Mouse (Mus musculus): Measurements from ENCODE around the gene Slc11a2.

Gene Slc11a2

DNA sequence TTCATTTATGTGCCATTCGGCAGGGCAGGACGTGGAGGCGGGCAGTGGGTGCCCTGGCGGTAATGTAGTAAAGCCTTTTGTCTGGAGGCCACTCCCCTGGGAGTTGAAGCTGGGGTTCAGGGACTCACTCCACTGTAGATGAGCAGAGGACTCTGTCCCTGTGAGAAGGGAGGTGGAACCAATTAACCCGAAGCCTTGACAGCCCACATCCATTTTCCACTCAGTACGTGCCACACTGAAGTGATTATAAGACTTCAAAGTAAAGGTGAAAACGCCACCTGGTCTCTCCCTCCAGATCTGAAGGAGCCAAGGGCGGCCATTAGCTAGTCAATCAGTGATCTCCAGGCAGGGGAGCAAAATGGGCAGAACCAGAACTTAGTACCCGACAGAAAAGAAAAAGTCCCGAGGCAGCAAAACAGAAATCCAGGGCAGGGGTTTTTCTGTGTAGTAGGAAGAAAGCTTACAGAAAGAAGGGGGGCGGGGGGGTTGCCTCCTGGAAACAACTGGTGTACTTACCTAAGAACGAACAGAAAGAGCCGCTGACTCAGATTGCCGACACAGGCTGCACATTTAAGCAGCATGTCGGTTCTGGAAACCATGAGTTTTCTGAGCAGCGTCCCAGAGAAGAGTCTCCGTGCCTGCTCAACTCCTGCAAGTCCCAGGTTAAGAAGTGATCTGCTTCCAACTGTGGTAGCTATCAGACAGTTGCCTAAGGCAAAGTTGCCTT lies at the start of gene Slc11a2:
Gene Slc11a2 (minus strand): TSS at position 677 of the 727 bp plus-strand sequence.
- no peak for DNase-seq (ENCODE audit: low read depth, low spot score)

DNA sequence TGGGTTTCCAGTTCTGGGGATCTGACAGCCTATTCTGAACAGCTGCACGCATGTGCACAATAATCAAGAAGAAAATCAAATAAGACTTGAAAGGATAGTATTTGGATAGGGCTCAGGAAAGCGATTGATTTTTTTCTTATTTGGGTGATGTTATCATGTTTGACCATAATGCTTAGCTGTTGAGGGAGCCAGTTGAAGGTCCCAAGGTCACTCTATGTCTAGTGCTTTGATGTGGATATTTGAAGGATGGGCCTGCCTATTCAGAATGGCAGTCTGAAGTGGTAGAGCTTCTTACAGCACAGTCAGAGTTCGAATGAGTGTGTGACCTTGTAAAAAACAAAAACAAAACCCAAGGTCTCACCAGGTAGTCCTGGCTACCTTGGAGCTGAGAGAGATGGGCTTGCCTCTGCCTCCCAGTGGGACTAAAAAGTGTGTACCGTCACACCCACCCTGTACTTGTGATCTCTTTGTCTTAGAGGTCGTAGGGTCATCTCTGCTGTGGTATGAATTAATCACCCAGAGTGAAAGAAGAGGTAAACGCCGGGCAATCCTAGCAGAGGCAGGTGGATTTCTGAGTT lies 49.1 kb upstream of the Slc11a2 start:
- DNase-seq (ENCODE audit: low read depth, low spot score) = no peak

DNA sequence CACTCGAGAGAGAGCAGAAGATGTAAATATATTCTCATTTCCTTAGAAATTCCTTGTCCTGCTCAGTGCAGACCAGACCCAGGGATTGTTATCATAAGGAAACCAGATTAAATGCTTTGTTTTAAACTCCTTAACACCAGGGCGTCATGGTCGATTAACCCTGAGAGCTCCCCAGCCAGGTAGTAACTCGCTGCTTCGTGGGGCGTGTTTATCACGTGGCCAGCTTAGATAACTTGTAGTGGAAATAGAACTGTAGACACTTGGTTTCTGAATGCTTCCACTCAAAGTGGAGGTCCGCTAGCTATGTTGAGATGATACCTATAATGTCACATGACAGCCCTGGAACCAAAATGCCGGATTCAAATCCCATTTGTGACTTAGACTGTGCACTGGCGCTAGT lies 45.2 kb upstream of the Slc11a2 start:
- no peak for DNase-seq (ENCODE audit: low read depth, low spot score)

DNA sequence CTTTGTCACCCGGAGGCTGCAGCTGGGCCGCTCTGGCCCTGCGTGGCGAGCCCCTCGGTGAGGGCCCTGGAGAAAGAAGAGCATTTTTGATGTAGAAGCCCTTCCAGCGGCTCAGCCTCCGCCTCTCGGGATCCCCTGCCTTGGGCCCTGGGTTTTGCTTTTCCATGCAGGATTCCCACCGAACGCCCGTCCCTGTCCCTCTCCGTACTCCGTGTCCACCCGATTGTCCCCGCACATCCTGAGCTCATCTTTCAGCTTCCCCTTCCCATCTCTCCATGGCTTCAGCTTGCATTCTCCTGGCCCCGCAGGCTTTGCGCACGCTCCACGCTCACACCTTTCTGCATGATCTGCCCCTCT lies 44.3 kb upstream of the Slc11a2 start:
- DNase-seq (ENCODE audit: low read depth, low spot score) = no peak

DNA sequence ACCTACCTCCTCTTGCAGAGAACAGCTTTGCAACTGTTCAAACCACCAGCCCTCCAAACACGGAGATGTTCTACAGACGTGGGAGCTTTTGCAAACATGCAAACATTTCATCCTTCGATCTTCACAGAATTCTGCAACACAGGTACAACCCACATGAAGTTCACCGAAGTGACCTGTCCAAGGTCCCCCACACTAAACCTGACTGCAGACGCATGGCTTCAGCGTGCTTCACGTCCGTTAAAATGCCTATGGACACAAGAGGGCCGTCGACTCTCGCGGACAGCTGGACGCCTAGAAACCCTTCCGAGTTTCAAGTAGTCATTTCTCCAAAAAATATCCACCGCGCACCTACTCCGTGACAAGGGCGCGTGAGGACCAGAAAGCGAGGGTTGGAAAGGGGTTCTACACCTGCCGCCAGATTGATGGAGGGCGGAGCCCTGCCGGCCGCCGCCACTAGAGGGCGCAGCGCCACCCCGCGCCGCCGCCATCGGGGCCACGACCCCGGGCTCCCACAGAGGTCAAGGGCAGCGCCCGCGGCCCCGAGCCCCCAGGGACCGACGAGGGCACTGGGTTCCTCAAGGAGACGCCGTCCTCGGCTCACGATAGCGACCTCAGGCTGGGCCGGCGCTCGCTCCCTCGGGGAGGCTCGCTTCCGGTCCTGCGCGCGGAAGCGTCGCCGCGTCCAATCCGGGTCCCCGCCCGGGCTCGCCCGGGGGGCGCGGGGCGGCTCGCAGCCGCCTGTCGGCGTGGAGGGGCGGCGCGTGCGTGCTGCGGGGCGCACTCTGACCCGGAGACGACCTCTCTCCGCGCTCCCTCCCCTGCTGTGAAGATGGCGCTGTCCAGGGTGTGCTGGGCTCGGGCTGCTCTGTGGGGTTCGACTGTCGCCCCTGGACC lies 43.7 kb upstream of the Slc11a2 start, which contains the start of gene Letmd1:
Gene Letmd1 (plus strand): TSS at position 729 of the 894 bp plus-strand sequence.
- DNase-seq (ENCODE audit: low read depth, low spot score) = peak; percentile 83

DNA sequence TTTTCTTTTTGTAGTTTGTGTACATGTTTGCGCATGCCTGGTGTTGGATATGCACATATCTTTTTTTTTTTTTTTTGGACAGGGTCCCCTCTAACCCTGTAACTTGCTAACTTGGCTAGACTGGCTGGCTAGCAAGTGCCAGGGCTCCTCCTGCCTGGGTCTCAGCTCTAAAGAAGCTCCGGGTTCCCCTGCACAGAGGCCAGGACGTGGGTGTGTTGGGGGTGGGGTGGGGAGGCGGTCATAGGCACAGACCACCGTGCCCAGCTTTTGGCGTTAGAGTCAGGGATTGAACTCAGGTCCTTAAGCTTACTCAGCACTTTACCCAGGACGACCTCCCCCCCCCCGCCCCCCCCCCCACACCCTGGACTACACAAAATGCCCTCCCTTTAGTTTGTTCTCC lies 42.9 kb upstream of the Slc11a2 start:
- no peak for DNase-seq (ENCODE audit: low read depth, low spot score)

DNA sequence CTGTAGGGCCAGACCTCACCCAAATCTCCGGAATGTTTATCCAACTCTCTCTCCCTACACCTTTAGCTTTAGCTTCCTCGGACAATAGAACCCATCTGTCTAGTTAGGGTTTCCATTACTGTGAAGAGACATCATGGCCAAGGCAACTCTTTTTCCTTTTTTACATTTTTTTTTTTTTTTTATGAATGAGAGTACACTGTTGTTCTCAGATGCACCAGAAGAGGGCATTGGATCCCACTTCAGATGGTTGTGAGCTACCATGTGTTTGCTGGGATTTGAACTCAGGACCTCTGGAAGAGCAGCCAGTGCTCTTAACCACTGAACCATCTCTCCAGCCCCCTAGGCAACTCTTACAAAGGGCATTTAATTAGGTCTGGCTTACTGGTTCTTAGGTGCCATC lies 40.6 kb upstream of the Slc11a2 start:
- DNase-seq (ENCODE audit: low read depth, low spot score) = no peak

DNA sequence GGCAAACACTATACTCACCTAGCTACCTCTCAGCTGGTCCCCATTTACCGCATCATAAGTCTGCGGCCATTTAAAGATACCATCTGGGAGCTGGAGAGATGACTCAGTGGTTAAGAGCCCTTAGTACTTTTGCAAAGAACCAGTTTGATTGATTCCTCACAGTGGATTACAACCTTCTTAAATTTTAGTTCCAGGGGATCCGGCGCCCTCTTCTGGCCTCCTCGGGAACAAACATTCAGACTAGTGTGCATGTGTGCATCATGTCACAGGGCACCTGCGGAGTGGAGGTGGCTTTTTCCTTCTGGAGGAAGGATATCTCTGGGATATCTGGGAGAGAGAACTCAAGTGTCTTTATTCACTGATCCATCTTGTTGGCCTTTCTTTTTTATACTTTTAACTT lies 38.8 kb upstream of the Slc11a2 start:
- no peak for DNase-seq (ENCODE audit: low read depth, low spot score)

DNA sequence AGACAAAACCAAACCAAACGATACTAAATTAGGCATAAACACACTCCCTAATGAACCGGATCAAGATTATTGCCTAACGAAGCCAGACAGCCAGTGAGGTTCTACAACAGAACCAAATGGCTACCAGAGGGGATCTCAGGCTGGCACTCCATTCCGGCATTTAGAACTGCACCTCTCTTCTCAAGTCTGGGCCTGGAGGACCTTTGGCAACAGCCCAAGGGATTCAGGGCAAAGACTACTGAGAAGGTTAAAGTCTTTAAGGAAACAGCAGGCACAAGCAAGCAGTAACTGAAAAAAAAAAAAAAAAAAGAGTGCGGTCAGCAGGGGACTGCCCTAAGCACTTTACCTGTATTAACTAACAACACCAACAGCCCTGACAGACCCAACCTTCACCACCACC lies 37.2 kb upstream of the Slc11a2 start:
- DNase-seq (ENCODE audit: low read depth, low spot score) = no peak

DNA sequence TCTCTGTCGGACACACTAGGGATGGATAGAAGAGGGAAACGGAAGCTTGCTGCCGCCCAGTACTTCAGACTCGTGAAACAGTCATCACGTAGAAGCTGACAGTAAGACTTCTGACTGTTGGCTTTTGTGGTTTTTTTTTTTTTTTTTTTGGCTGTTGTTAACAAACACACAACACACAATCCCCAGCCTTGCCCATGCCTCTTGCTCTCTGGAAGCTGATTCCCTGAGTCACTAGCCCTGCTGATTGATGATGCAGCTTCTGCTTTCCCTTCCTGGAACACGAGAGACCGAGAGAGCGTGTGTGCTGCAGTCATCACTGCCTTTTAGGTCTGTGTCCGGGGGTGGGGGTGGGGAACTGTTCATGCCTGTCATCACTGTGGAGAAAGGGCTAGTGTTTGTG lies 36.8 kb upstream of the Slc11a2 start:
- no peak for DNase-seq (ENCODE audit: low read depth, low spot score)

DNA sequence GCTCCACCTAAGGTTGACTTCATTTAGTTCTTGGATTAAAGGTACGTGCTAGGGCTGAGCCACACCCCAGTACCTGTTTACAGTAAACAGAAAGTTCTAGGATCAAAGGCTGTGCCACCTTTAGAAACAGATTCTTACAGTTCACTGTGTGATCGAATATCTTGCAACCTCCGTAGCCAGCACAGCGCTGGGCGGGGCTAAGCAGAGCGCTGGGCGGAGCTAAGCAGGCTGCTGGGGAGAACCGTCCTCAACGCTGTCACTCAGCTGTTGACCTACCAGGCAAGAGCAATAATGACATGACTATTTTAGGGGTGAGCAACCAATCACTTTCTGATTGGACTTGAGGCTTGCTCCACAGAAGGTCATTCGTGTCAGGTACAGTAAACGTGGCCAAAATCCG lies 36.1 kb upstream of the Slc11a2 start:
- peak; percentile 43 for DNase-seq (ENCODE audit: low read depth, low spot score)

DNA sequence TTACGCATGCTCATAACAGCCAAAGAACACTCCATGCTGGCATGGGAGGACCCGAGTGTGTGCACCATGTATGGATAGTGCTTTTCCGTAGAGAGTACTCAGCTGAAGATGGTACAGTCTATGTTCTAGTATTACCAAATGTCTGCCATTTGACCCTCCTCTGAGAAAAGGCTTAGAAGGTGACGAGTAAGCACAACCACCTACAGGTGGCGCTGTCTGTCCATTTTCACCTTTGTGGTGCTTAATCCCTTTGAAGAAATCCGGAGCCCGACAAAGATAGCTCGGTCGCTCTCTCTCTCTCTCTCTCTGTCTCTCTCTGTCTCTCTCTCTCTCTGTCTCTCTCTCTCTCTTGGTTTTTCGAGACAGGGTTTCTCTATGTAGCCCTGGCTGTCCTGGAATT lies 33.2 kb upstream of the Slc11a2 start:
- DNase-seq (ENCODE audit: low read depth, low spot score) = peak; percentile 59

DNA sequence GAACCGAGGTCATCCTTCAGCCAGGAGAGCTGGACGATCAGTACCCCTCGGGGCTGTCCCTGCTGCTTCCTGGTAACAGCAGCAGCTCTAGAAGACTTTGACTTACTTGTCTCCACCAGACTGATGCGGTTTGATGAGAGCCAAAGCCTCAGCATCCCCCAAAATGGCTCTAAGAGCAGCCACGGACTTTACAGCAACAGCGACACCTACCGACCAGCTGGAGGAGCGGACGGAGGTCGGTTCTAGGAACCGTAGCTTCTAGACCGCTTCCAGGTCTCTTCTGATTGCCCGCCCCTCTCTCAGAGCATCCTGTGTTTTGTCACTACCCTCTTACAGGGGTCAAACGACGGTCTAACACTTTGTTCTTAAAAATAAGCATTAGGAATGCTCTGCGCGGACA lies 32.5 kb upstream of the Slc11a2 start:
- peak; percentile 68 for DNase-seq (ENCODE audit: low read depth, low spot score)

DNA sequence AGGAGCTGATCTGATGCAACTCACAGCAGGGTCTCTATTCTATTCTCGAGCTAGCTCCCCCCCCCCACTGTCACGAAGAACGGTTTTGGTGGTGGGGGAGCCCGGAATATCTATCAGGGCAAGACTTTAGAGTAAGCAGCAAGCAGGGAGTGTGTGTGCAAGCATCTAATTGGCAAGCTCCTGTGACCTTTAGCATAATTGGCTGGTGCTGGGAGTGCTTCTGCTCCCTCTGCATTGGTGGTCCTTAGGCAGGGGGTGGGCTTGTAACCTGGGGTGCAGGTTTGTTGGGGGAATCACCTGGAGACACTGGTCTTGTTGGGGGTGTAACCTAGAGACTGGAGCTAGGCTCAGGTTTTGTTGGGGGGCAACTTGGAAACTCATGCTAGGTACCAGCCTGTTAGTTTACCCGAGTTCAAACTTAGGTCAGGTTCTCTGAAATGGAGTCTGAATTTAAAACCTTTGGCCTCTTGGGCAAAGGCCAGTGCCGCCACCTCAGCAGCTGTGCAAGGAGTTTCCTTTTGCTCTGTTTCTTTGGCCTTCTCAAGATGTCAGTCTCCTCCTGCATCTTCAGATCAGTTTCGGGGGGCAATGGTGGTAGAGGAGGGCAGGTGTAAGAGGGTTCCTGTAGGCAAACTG lies 31.6 kb upstream of the Slc11a2 start:
- no peak for DNase-seq (ENCODE audit: low read depth, low spot score)

DNA sequence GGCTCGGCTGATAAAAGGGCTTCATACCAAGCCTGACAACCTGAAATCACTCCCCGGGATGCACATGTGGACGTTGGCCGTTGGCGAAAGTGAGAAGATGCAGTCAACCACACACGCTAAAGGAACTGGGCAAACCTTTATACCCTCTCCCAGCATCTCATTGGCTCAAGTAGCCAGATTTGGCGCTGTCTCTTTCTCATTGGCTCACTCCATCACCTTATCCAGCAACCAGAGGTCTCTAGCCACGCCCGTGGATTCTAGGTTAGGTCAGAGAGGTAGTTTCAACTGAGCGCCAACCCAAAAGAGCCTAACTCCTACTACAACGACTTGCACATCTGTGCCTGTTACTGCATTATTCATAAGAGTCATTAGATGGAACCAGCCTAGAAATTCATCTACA lies 27.6 kb upstream of the Slc11a2 start:
- DNase-seq (ENCODE audit: low read depth, low spot score) = no peak

DNA sequence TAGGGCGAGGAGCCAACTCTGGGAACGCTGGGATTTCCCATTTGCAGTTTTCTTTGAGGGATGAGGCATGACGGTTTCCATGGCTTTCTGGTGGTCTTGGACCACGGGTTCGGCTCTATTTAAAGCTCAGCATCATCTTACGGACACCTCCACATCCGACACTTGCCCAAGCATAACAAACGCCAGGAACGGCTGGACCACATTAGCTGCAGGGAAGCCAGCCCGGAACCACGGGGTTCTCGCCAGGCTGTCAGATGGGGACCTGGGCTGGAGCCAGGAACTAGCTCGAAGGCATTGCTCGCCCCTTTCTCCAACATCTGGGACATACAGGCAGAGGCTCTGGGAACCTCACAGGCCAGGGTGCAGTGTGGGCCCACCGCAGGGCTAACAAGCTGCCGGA lies 26.4 kb upstream of the Slc11a2 start:
- DNase-seq (ENCODE audit: low read depth, low spot score) = peak; percentile 51

DNA sequence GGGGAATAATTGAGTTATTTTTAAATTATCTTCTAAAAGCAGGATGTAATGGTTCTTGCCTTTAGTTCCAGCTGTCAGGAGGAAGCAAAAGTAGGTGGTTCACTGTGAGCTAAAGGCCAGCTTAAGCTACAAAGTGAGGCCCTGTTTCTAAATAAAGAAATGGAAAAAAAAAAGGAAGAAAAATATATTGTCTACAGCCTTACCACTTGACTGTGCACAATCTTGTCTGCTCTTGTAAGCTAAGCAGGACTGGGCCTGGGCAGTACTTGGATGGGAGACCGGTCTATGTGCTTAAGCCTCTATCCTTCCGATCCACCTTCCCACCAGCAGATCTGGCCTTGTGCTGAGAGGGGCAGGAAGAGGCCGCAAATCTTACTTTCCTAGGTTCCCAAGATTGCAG lies 24.6 kb upstream of the Slc11a2 start:
- no peak for DNase-seq (ENCODE audit: low read depth, low spot score)

DNA sequence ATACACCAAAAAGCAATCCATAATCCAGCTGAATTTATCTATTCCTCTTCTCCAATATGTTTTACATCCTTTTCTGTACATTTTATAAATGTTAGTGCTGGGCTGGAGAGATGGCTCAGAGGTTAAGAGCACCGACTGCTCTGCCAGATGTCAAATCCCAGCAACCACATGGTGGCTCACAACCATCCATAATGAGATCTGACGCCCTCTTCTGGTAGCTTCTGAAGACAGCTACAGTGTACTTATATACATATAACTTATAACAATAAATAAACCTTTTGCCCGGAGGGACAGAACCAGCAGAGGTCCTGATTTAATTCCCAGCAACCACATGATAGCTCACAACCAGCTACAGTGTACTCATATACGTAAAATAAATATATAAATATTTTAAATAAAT lies 23.7 kb upstream of the Slc11a2 start:
- DNase-seq (ENCODE audit: low read depth, low spot score) = no peak

DNA sequence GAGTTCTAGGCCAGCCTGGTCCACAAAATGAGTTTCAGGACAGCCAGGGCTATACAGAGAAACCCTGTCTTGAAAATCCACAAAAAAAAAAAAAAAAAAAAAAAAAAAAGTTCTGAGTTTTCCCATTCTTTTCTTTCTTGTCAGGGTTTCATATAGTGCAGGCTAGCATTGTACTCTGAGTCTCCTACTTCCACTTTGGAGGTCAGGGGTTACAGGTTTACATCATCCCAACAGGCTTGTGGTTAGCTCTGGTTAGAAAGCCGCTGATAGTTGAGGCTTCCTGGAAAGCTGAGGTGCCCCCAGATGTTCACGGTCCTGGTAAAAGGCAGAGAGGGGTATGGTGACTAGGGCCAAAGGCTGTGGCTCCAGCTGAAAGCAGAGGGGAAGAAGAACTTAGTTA lies 22.0 kb upstream of the Slc11a2 start:
- no peak for DNase-seq (ENCODE audit: low read depth, low spot score)

DNA sequence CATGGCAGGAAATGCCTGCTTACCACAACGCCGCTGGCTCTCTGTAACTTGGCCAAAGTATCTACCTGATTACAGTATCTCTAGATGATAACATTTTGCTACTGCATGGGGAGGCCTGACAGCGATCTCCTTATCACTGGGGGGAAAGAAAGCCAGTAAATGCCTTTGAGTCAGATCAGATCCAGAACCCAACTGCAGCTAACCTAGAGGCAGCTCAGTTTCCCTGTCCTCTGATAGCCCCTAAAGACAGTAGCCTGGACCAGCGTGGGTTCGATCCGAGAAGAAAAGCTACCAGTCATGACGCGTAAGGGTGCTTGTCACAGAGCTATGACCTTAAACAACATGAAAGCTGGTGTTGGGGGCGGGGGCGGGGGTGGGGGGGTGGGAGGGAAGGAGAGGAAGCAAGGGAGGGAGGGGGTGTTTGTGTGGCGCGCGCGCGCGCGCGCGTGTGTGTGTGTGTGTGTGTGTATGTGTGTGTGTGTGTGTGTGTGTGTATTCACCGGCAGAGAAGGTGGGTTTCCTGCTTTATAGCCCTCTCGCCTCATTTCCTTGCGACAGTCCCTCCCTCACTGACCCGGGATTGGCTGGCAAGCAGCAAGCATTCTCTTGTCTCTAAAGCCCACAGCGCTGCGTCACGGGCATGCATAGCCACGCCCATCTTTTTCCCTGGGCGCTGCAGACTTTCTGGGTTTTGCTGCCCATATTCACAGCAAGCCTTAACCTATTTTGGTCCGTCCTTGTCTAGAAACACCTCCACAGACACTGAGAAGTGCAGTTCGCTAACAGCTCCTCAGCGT lies 18.5 kb upstream of the Slc11a2 start:
- peak; percentile 95 for DNase-seq (ENCODE audit: low read depth, low spot score)

DNA sequence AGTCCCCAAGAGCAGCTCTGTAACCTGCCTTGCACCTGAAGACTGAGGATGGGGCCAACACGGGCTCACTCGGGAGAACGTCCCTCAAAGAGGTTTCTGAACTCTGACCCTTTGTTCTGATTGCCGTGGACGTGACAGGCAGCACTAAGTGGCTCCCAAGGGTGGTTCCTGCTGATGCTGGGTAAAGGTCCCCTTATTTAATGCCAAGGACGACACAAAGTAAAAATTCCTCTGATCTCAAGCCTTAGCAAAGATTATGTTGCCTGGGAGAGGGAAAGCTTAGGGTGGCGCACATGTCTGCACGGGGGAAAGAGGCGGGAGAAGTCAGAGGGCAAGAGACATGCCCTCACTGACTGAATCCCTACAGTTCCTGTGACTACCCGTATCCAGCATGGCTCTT lies 11.6 kb upstream of the Slc11a2 start:
- no peak for DNase-seq (ENCODE audit: low read depth, low spot score)
